Mouse (Mus musculus) G1E (cell line): Measurements from ENCODE around the gene Ticam1.

Experiments
- CTCF ChIP-seq: IDR thresholded peaks from 2 replicates; pipeline ENCODE4 v1.5.1; 2012; ENCODE audit warnings: low read depth, low read length, inconsistent platforms, mixed read lengths
- TAL1 ChIP-seq: conservative IDR thresholded peaks from 2 replicates; pipeline ENCODE4 v1.6.1; 2012; ENCODE audit warnings: low read depth, low read length, inconsistent platforms, mixed read lengths

- TF ChIP-seq CTCF (no peak), TAL1 (no peak)
Measured at GRCm38 (mm10) chr17:56287830-56288229, 11.2 kb upstream of the Ticam1 start.
